Mouse (Mus musculus) testis, adult 2 months (tissue): ENCODE results near the gene Grb2. TPM values are rescaled to one million over a fixed set of nuclear protein-coding genes. Genes with fewer than 3 reads are reported as not detected.

Experiments used
- H3K27ac ChIP-seq: fragments of 200-500 bp; 2 replicates; pipeline ENCODE4 v1.5.1; 2012; ENCODE audit warnings: low read depth, low read length; ENCODE audit not compliant: control insufficient read depth, insufficient read depth
- H3K27me3 ChIP-seq: fragments of 200-500 bp; 2 replicates; pipeline ENCODE4 v1.6.1; 2012; ENCODE audit warnings: mild to moderate bottlenecking, low read length, moderate library complexity; ENCODE audit not compliant: control insufficient read depth, insufficient read depth
- H3K36me3 ChIP-seq: fragments of 200-500 bp; 2 replicates; pipeline ENCODE4 v1.6.1; 2012; ENCODE audit warnings: mild to moderate bottlenecking, low read length; ENCODE audit not compliant: control insufficient read depth, insufficient read depth
- H3K4me1 ChIP-seq: fragments of 200-500 bp; 2 replicates; pipeline ENCODE4 v1.6.1; 2012; ENCODE audit warnings: low read length; ENCODE audit not compliant: control insufficient read depth, insufficient read depth
- H3K4me3 ChIP-seq: fragments of 200-500 bp; 2 replicates; pipeline ENCODE4 v1.5.1; 2012; ENCODE audit warnings: low read depth, mild to moderate bottlenecking, low read length, moderate library complexity, mixed read lengths; ENCODE audit not compliant: control insufficient read depth
- CTCF ChIP-seq: fragments of 200-500 bp; IDR thresholded peaks from 2 replicates; pipeline ENCODE4 v1.5.1; 2012; ENCODE audit warnings: low read depth, mild to moderate bottlenecking, inconsistent platforms, low read length, moderate library complexity; ENCODE audit not compliant: control insufficient read depth, insufficient read depth, insufficient replicate concordance
- POLR2A ChIP-seq: fragments of 200-500 bp; IDR thresholded peaks from 2 replicates; pipeline ENCODE4 v1.6.1; 2012; ENCODE audit warnings: low read depth, mild to moderate bottlenecking, inconsistent platforms, low read length, moderate library complexity; ENCODE audit not compliant: control insufficient read depth
- polyA plus RNA-seq: library from polyadenylated mRNA; depleted of rRNA; stranded (reverse); fragments of >200 nt; gene quantifications from 2 replicates; pipeline ENCODE4 v1.2.3, GENCODE M21; 2012

The Grb2 gene
- polyA plus RNA-seq, 1 experiment: 7.7 TPM

- Histone ChIP-seq H3K4me3 (no peak overlapping the region), H3K27ac (no peak overlapping the region), H3K27me3 (no peaks in the 10 kb centered on the region), H3K36me3 (no peaks in the 10 kb centered on the region), H3K4me1 (no peaks in the 10 kb centered on the region; the same call in 1 of the 2 replicates)
- no peak for TF ChIP-seq POLR2A
- TF ChIP-seq CTCF: no peak
Observed at GRCm38 (mm10) chr11:115618732-115619516, 89.5 kb downstream of the Grb2 start.

- Histone ChIP-seq H3K4me3 (no peak overlapping the region), H3K4me1 (peaks cover 3% of the 10 kb centered on the region), H3K27me3 (no peaks in the 10 kb centered on the region), H3K36me3 (no peaks in the 10 kb centered on the region; the same call in 1 of the 2 replicates), H3K27ac (no peak overlapping the region)
- TF ChIP-seq CTCF: no peak
- TF ChIP-seq POLR2A: no peak
Observed at GRCm38 (mm10) chr11:115618001-115618400, 90.4 kb downstream of the Grb2 start.

GRCm38 (mm10) chr11:115616893-115617292, 91.5 kb downstream of the Grb2 start:
- Histone ChIP-seq H3K4me1 (peaks cover 4% of the 10 kb centered on the region), H3K36me3 (peaks cover under 1% of the 10 kb centered on the region), H3K4me3 (no peak overlapping the region), H3K27ac (no peak overlapping the region), H3K27me3 (no peaks in the 10 kb centered on the region)
- no peak for TF ChIP-seq CTCF
- TF ChIP-seq POLR2A: no peak

- Histone ChIP-seq H3K27ac (no peak overlapping the region), H3K27me3 (no peaks in the 10 kb centered on the region), H3K4me3 (no peak overlapping the region), H3K4me1 (peaks cover 8% of the 10 kb centered on the region), H3K36me3 (peaks cover 3% of the 10 kb centered on the region)
- TF ChIP-seq CTCF: no peak
Observed at GRCm38 (mm10) chr11:115616371-115616770, 92.0 kb downstream of the Grb2 start.

GRCm38 (mm10) chr11:115615875-115616274, 92.5 kb downstream of the Grb2 start:
- no peaks in the 10 kb centered on the region for H3K27me3 ChIP-seq
- no peak overlapping the region for H3K4me3 ChIP-seq
- peaks cover 8% of the 10 kb centered on the region for H3K4me1 ChIP-seq
- no peak for TF ChIP-seq CTCF
- no peak for TF ChIP-seq POLR2A
- no peak overlapping the region for H3K27ac ChIP-seq
- peaks cover 3% of the 10 kb centered on the region for H3K36me3 ChIP-seq

- Histone ChIP-seq H3K36me3 (peaks cover 3% of the 10 kb centered on the region), H3K4me1 (peaks cover 8% of the 10 kb centered on the region), H3K27ac (peak overlapping the region; percentile 64), H3K27me3 (no peaks in the 10 kb centered on the region), H3K4me3 (no peak overlapping the region)
- TF ChIP-seq CTCF (no peak), POLR2A (no peak)
Observed at GRCm38 (mm10) chr11:115615108-115615825, 93.1 kb downstream of the Grb2 start.

- H3K27me3 ChIP-seq: no peaks in the 10 kb centered on the region
- H3K27ac ChIP-seq: no peak overlapping the region; the same call in 1 of the 2 replicates
- H3K36me3 ChIP-seq: peaks cover 3% of the 10 kb centered on the region
- no peak overlapping the region for H3K4me3 ChIP-seq
- no peak for TF ChIP-seq CTCF
- 0 out of 2 replicates have a peak, but pooled peaks have one; percentile 26 for TF ChIP-seq POLR2A
- H3K4me1 ChIP-seq: peaks cover 8% of the 10 kb centered on the region
Observed at GRCm38 (mm10) chr11:115614346-115615107, 93.9 kb downstream of the Grb2 start.
